Comparison of ENCODE assay signal across 8 mouse cellular contexts in the genomic region with DNA sequence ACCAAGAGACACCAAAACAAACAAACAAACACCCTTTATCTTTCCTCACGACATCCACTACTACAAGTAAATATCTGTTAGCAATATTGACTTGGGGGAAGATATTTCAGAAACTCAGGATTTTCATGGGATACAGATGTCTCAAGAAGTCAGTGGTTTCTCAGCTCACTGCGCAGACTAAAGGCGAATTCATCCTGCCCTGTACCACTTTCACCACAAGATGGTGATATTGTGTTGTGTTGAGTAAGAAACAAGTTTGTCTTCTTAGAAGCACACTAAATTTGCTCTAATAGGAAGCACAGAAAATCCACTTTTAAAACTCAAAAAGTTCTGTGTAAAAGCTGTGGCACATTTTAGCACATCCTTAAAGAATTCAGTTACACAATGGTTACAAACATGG.
DNase-seq lines count a peak whose midpoint lies in the region; ATAC-seq lines count a peak whose summit lies in the region.

No protein-coding gene starts in this region.

- intact Hi-C loops in left cerebral cortex, postnatal 10 days (cut with DNase I), result loop anchor here (1.0 kb wide), 1 partner anchor 126 kb away; no protein-coding TSS in a partner anchor

- 14% methylated on average over 3 of the region's 3 CpGs for WGBS in neural tube, embryonic 11.5 days
- WGBS in stomach, embryonic 15.5 days, result 10% methylated on average over 3 of the region's 3 CpGs

- no peaks in the 10 kb centered on the region for H3K27me3 ChIP-seq in neural tube, embryonic 11.5 days (ENCODE audit: control insufficient read depth, insufficient read depth, low read length)
- H3K27me3 ChIP-seq in stomach, embryonic 15.5 days (replicated peaks), result no peaks in the 10 kb centered on the region

- peak; percentile 69 for ATAC-seq in neural tube, embryonic 11.5 days (ENCODE audit: insufficient read depth, low FRiP score, low TSS enrichment)
- 0 out of 2 replicates have a peak, but pooled peaks have one; percentile 43 for ATAC-seq in stomach, embryonic 15.5 days (ENCODE audit: insufficient read depth, low FRiP score, low read depth)

- no peaks in the 10 kb centered on the region for H3K36me3 ChIP-seq in neural tube, embryonic 11.5 days (ENCODE audit: control insufficient read depth, insufficient read depth, low read length)
- no peaks in the 10 kb centered on the region for H3K36me3 ChIP-seq in stomach, embryonic 15.5 days

- no peak overlapping the region for H3K27ac ChIP-seq in neural tube, embryonic 11.5 days (ENCODE audit: low read depth, low read length)
- H3K27ac ChIP-seq in stomach, embryonic 15.5 days, result no peak overlapping the region

- H3K4me3 ChIP-seq in neural tube, embryonic 11.5 days (ENCODE audit: low read depth, low read length), result no peak overlapping the region
- H3K4me3 ChIP-seq in stomach, embryonic 15.5 days (replicated peaks), result no peak overlapping the region

- H3K9ac ChIP-seq in neural tube, embryonic 11.5 days (ENCODE audit: low read length), result no peak overlapping the region
- H3K9ac ChIP-seq in stomach, embryonic 15.5 days, result no peak overlapping the region

- no peaks in the 10 kb centered on the region for H3K9me3 ChIP-seq in neural tube, embryonic 11.5 days (ENCODE audit: control insufficient read depth, low read length)
- no peaks in the 10 kb centered on the region for H3K9me3 ChIP-seq in stomach, embryonic 15.5 days

- H3K4me2 ChIP-seq in neural tube, embryonic 11.5 days (ENCODE audit: low read depth), result no peak overlapping the region
- no peak overlapping the region for H3K4me2 ChIP-seq in stomach, embryonic 15.5 days

- no peaks in the 10 kb centered on the region for H3K4me1 ChIP-seq in neural tube, embryonic 11.5 days (ENCODE audit: control insufficient read depth, insufficient read depth, low read length)
- no peaks in the 10 kb centered on the region for H3K4me1 ChIP-seq in stomach, embryonic 15.5 days

- DNase-seq in adrenal gland, adult 2 months, result peak; percentile 3
- no peak for DNase-seq in adrenal gland, adult 8-10 months
- DNase-seq in neural tube, embryonic 11.5 days (ENCODE audit: low spot score), result peak; percentile 36
- DNase-seq in neural tube, embryonic 10.5 days (ENCODE audit: extremely low spot score, low spot score), result no peak
- peak; percentile 21 to 63 for DNase-seq in frontal cortex, postnatal 36 days (ENCODE audit: low spot score in 2 of 2)
- peak; percentile 38 to 39 for DNase-seq in left cerebral cortex, postnatal 10 days (ENCODE audit: extremely low spot score in 1 of 2, low spot score in 2 of 2)
- DNase-seq in c-Kit-positive CD71-positive TER-119-positive erythroid progenitor cells, embryonic 14.5 days (ENCODE audit: low spot score), result no peak

Comparison
In these comparisons a context has a peak if more than half of its experiments do, and no peak if none do; other contexts are left out.
1. DNase-seq: peak in adrenal gland, adult 2 months (single experiment), neural tube, embryonic 11.5 days (single experiment), frontal cortex, postnatal 36 days (2 of 2) and left cerebral cortex, postnatal 10 days (2 of 2); none in adrenal gland, adult 8-10 months (single experiment), neural tube, embryonic 10.5 days (single experiment) and c-Kit-positive CD71-positive TER-119-positive erythroid progenitor cells, embryonic 14.5 days (single experiment).